Mouse (Mus musculus) embryonic facial prominence, embryonic 12.5 days (tissue): ENCODE results near the gene Cntrl. TPM values are rescaled to one million over a fixed set of nuclear protein-coding genes. Genes with fewer than 3 reads are reported as not detected.

Experiments used
- ATAC-seq: fragments of 200-750 bp; cut with Nextera tagmentation; 2 replicates; pipeline ENCODE4 v1.8.0; 2017; ENCODE audit not compliant: insufficient number of reproducible peaks, insufficient read depth, low FRiP score, low TSS enrichment
- H3K27ac ChIP-seq: fragments of 300-500 bp; sonication (generic); 2 replicates; pipeline ENCODE4 v1.5.1; 2016; ENCODE audit warnings: mild to moderate bottlenecking
- H3K27me3 ChIP-seq: fragments of 300-500 bp; sonication (generic); 2 replicates; pipeline ENCODE4 v1.6.1; 2016; ENCODE audit warnings: mild to moderate bottlenecking, moderate library complexity
- H3K36me3 ChIP-seq: fragments of 300-500 bp; sonication (generic); 2 replicates; pipeline ENCODE4 v1.6.1; 2016; ENCODE audit warnings: mild to moderate bottlenecking
- H3K4me1 ChIP-seq: fragments of 300-500 bp; sonication (generic); 2 replicates; pipeline ENCODE4 v1.6.1; 2016
- H3K4me2 ChIP-seq: fragments of 300-500 bp; sonication (generic); replicated peaks from 2 replicates; pipeline ENCODE4 v1.6.1; 2016; ENCODE audit warnings: mild to moderate bottlenecking, moderate library complexity
- H3K4me3 ChIP-seq: fragments of 300-500 bp; sonication (generic); 2 replicates; pipeline ENCODE4 v1.5.1; 2016; ENCODE audit warnings: mild to moderate bottlenecking
- H3K9ac ChIP-seq: fragments of 300-500 bp; sonication (generic); 2 replicates; pipeline ENCODE4 v1.6.1; 2016; ENCODE audit warnings: mild to moderate bottlenecking, moderate library complexity
- H3K9me3 ChIP-seq: fragments of 300-500 bp; sonication (generic); 2 replicates; pipeline ENCODE4 v1.6.1; 2016; ENCODE audit warnings: mild to moderate bottlenecking, moderate library complexity
- WGBS: fragments of 180-500 bp; shearing (Covaris S2); methylation state at CpG from one replicate; pipeline ENCODE4 v1.1.7; 2016; 5-methylcytosine and 5-hydroxymethylcytosine counted together
- polyA plus RNA-seq: library from polyadenylated mRNA; unstranded; fragments of >200 nt; fragmentation: Nextera tagmentation; extraction: Ambion mirVana; gene quantifications from 2 replicates; pipeline ENCODE4 v1.2.1, GENCODE M21; 2016

Gene Cntrl
- polyA plus RNA-seq, 1 experiment from 2014 or later: 31.2 TPM

DNA sequence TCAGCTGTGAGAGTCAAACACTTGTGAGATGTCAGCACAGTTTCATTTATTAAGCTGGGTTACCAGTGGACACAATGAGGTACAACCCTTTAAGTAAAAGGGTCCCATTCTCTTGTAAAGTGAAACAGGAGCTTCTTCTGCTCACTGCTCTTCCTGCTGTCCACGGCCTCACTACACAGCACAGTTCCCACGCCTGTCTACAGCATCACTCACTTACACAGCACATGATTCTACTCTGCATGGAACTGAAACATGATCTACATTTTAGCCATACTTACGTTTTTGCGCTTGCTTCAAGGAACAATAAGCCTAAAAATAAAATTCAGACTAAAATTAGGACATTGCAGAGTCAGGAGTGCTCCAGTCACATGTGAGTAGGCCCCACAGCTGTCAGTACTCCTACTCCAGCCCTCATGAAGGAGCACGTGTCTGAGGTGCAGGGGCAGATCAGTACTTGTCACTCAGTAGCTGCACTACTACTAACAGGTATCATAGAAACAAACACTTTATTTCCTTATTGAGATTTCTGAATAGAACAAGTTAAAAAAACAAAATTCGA is 73.9 kb downstream of the Cntrl start:
- Histone ChIP-seq H3K27me3 (no peaks in the 10 kb centered on the region), H3K4me2 (no peak overlapping the region), H3K9ac (no peak overlapping the region), H3K27ac (no peak overlapping the region), H3K4me3 (no peak overlapping the region), H3K4me1 (no peaks in the 10 kb centered on the region), H3K36me3 (peaks cover 54% of the 10 kb centered on the region), H3K9me3 (no peaks in the 10 kb centered on the region)
- no peak for ATAC-seq
- WGBS: 85% methylated on average over 6 of the region's 6 CpGs

DNA sequence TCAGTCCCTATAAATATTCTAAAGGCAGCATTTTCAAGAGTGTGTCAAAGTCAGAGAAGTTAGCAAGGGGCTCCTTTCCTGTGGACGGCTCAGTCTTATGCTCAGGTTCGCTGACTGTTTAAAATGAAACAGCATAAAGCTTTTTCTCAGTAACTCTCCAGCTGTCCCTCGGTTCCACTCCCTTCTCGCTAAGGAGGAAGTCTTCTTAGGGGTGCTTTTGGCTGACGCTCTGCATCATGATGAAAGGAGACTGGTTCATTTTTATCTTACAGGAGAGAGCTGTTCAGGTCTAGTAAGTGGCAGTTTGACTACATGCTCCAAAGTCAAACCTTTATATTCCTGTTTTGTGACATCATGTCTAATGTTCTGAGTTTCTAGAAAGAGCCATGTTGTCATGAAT is 79.6 kb downstream of the Cntrl start:
- no peak overlapping the region for H3K4me3 ChIP-seq
- H3K4me1 ChIP-seq: no peaks in the 10 kb centered on the region
- no peak overlapping the region for H3K4me2 ChIP-seq
- 88% methylated on average over 5 of the region's 5 CpGs for WGBS
- H3K36me3 ChIP-seq: peaks cover 21% of the 10 kb centered on the region
- no peak for ATAC-seq
- no peaks in the 10 kb centered on the region for H3K9me3 ChIP-seq
- H3K27ac ChIP-seq: no peak overlapping the region
- H3K9ac ChIP-seq: no peak overlapping the region
- no peaks in the 10 kb centered on the region for H3K27me3 ChIP-seq

DNA sequence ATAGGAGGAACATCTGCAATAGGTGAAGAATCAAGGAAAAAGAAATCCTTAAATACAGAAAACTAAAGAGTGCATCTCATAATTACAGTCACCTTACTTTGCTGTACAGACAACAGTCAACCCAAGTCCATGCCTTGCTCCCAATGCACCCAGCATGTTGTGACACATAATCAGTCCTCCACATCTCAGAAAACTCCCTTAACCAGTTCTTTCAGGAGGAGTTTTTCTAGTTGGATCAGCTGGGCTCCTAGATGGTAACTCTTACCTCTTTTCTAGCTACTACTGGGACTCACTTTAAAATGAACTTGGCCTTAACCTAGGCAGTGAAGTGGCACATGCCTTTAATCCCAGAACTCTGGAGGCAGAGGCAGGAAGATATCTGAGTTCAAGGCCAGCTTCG is 84.7 kb downstream of the Cntrl start:
- Histone ChIP-seq H3K4me3 (no peak overlapping the region), H3K9ac (no peak overlapping the region), H3K27ac (no peak overlapping the region), H3K36me3 (peaks cover 6% of the 10 kb centered on the region), H3K4me2 (no peak overlapping the region), H3K27me3 (no peaks in the 10 kb centered on the region), H3K9me3 (no peaks in the 10 kb centered on the region), H3K4me1 (peaks cover 6% of the 10 kb centered on the region)
- 82% methylated on average over 1 of the region's 1 CpGs for WGBS
- ATAC-seq: no peak

DNA sequence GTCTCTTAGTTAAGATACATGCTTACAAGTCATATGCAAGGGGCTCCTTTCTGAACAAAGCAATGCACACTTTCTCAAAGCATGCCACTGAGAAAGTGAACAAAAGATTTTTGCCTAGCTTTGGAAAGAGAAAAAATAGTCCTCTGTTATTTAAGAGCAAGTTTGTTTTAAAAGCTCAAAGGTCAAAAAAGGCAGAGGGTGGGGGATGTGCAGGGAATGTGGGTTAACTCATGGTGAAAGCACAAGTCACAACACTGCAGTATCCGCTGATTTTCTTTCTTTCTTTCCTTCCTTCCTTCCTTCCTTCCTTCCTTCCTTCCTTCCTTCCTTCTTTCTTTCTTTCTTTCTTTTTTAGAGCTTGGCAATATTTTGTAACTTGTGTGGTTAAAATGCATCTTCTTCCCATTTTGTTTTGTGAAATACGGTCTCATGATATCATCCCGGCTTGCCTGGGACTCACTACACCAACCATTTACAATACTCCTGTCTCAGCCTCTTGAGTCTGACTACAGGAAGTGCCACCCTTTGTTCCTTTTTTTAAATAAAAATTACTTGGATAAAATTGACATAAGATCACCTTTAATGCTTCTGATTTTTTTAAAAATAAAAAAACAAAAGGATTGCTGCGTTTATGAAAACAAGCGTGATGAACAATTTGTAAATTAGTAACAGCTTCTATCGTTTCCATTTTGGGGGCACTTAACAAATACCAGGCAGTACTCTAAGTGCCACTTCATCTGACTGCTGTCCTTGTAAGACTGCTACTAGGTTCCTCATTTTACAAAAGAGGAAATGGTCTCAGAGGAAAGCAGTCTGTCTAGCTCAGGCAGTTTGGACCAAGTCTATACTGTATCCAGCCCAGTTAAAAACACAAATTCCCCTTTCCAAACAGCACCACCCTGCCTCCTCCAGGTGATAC is 86.6 kb downstream of the Cntrl start:
- H3K4me3 ChIP-seq: no peak overlapping the region
- no peak overlapping the region for H3K4me2 ChIP-seq
- H3K36me3 ChIP-seq: no peaks in the 10 kb centered on the region
- WGBS: 73% methylated on average over 6 of the region's 6 CpGs
- H3K27me3 ChIP-seq: no peaks in the 10 kb centered on the region
- H3K9me3 ChIP-seq: no peaks in the 10 kb centered on the region
- no peak for ATAC-seq
- H3K9ac ChIP-seq: no peak overlapping the region
- peaks cover 11% of the 10 kb centered on the region for H3K4me1 ChIP-seq
- no peak overlapping the region for H3K27ac ChIP-seq

- no peaks in the 10 kb centered on the region for H3K9me3 ChIP-seq
- no peaks in the 10 kb centered on the region for H3K27me3 ChIP-seq
- peak overlapping the region; percentile 100 for H3K9ac ChIP-seq
- H3K4me2 ChIP-seq: peak overlapping the region; percentile 64
- H3K36me3 ChIP-seq: no peaks in the 10 kb centered on the region
- WGBS: 12% methylated on average over 5 of the region's 5 CpGs
- peak overlapping the region; percentile 100 for H3K4me3 ChIP-seq
- H3K27ac ChIP-seq: 0 out of 2 replicates have a peak overlapping the region, but pooled peaks have one; percentile 98
- no peak for ATAC-seq
- peaks cover 11% of the 10 kb centered on the region for H3K4me1 ChIP-seq
Measured at GRCm38 (mm10) chr2:35199541-35199940, 90.2 kb downstream of the Cntrl start.

DNA sequence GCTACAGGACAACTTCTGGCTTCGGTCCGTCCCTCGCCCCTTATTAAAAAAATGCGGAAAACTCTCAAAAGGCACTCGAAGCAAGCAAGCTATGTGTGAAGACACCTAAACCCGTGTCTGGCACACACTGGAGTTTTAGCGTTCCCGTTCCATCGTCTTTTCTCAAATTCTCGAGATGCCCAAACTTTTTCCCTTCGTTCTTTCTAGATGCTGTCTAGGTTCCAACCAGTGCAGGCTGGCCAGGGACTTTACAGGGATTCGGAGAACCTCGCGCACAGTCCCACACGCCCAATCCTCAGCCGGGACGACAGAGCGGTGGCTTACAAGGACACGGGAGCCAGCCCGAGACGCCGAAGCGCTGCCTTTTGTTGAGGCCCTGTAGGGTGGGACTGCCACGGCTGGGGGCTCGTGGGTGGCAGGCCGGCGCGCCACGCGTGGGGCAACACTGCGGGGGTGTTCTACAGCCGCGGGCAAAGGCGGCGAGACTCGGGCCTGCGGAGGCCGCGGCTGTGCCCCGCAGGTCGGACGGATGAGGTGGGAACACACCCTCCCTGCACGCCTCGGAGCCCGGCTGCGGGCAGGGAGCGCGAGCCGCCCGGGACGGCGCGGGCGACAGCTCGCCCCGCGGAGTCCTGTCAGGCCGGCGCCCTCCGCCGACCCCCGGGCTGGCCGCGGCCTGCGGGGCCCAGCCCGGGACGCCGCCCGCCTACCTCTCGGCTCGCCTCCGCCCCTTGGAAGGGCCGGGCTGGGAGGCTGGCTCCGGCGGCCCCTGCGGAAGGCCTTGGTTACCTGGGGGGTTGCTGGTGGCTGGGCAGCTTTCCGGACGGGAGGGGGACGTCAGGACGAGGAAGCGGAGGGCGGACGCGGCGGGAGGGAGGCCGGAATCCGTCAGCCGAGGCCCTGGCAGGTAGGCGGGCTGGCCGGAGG is 90.9 kb downstream of the Cntrl start:
- ATAC-seq: peak; percentile 77
- Histone ChIP-seq H3K9ac (peak overlapping the region; percentile 100), H3K9me3 (no peaks in the 10 kb centered on the region), H3K27ac (peak overlapping the region; percentile 98), H3K4me2 (peak overlapping the region; percentile 64), H3K27me3 (no peaks in the 10 kb centered on the region), H3K4me3 (peak overlapping the region; percentile 100), H3K36me3 (no peaks in the 10 kb centered on the region), H3K4me1 (peaks cover 11% of the 10 kb centered on the region)
- WGBS: under 1% methylated on average over 89 of the region's 90 CpGs

DNA sequence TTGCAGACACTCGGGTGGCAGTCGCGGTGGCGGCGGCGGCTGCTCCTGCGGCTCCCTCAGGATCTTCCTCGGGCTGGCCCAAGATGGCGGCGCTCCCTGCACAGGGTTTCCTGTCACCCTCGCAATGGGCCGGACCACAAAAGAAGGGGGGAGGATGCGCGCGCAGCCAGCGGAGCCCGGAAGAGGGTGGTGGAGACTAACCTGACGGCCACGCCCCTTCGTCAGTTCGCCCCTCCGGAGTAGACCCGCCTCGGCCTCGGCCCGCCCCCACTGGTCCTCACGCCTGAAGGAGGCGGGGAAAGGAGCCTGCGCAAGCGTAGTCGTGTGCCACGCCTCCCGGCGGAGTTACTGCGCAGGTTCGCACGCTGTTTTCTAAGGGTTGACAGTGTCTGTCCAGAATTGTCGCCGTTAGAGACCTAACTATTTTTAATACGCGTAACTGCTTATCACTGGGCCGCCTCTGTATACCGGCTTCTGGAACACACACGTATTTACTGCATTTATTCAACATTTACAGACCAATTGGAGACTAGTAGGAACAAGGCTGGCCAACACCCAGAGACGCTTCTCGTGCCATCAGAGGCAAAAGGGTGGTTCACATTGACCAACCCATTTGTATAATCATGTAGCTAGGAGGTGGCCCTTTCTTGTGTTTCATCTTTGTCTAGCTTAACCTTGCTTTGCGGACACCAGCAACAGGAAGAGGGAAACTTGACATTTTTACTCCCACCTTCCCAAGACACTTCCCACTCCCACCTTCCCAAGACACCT is 91.8 kb downstream of the Cntrl start, which contains the start of gene Rab14:
TSS of gene Rab14 (minus strand) at position 223 of the 771 bp plus-strand sequence.
- Histone ChIP-seq H3K36me3 (no peaks in the 10 kb centered on the region), H3K4me2 (peak within 1 kb of the TSS; percentile 71), H3K4me1 (peaks cover 11% of the 10 kb centered on the region), H3K9ac (peak within 1 kb of the TSS; percentile 100), H3K9me3 (no peaks in the 10 kb centered on the region), H3K27me3 (no peaks in the 10 kb centered on the region), H3K27ac (peak within 1 kb of the TSS; percentile 98), H3K4me3 (peak within 1 kb of the TSS; percentile 100)
- WGBS: under 1% methylated on average over 37 of the region's 47 CpGs
- ATAC-seq: peak; percentile 97

GRCm38 (mm10) chr2:35203729-35204128 is 94.4 kb downstream of the Cntrl start:
- Histone ChIP-seq H3K4me2 (no peak overlapping the region), H3K27me3 (no peaks in the 10 kb centered on the region), H3K36me3 (no peaks in the 10 kb centered on the region), H3K9me3 (no peaks in the 10 kb centered on the region), H3K27ac (no peak overlapping the region), H3K4me3 (no peak overlapping the region), H3K4me1 (peaks cover 6% of the 10 kb centered on the region), H3K9ac (no peak overlapping the region)
- no peak for ATAC-seq

DNA sequence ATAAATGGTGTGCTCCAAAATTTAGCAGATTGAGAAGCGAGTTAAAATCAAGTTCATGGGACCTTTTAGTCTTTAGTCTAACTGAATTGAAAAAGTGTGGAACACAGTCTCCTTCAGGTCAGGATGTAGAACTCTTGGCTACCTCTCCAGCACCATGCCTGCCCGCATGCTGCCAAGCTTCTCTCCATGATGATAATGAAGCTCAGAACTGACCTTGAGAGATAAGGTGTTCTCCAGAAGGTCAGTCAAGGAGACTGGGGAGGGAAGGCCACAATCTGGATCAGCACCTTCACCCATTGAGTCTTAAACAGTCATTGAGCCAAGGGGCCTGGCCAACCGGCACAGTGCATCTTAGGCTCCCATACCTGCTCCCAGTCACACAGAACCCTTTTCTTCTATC is 97.5 kb downstream of the Cntrl start:
- Histone ChIP-seq H3K4me3 (no peak overlapping the region), H3K27me3 (no peaks in the 10 kb centered on the region), H3K27ac (no peak overlapping the region), H3K36me3 (no peaks in the 10 kb centered on the region), H3K4me1 (no peaks in the 10 kb centered on the region), H3K4me2 (no peak overlapping the region), H3K9me3 (no peaks in the 10 kb centered on the region), H3K9ac (no peak overlapping the region)
- ATAC-seq: no peak
- 85% methylated on average over 3 of the region's 3 CpGs for WGBS

- Histone ChIP-seq H3K36me3 (no peaks in the 10 kb centered on the region), H3K4me2 (no peak overlapping the region), H3K4me3 (no peak overlapping the region), H3K27ac (no peak overlapping the region), H3K9ac (no peak overlapping the region), H3K27me3 (peaks cover 3% of the 10 kb centered on the region; the same call in 1 of the 2 replicates), H3K9me3 (no peaks in the 10 kb centered on the region), H3K4me1 (no peaks in the 10 kb centered on the region)
- 75% methylated on average over 3 of the region's 3 CpGs for WGBS
- no peak for ATAC-seq
Measured at GRCm38 (mm10) chr2:35208054-35208453, 98.8 kb downstream of the Cntrl start.
